18 mouse cellular contexts compared by ENCODE assay signal in genomic region chr13:55733628-55734502, GRCm38 (mm10). TPM values are rescaled to one million over a fixed set of nuclear protein-coding genes. Genes with fewer than 3 reads are reported as not detected.
DNase-seq lines count a peak whose midpoint lies in the region; ATAC-seq lines count a peak whose summit lies in the region.
"Had no signal": no experiment of that assay in that cellular context is flagged by ENCODE, and none has a peak within 500 bp of the region (broad histone marks: within the 10 kb centered on the region; RNA-seq: fewer than 3 reads in every experiment).

No protein-coding gene starts in this region.

- DNase-seq in kidney, postnatal 4 days, result no peak
- DNase-seq in urinary bladder, postnatal 36 days (ENCODE audit: low spot score in 2 of 2), result peak; percentile 30 to 36
- no peak for DNase-seq in urinary bladder, postnatal 4 days (ENCODE audit: low spot score in 2 of 2)
- DNase-seq in lung, postnatal 14 days, result peak; percentile 17
- DNase-seq in layer of hippocampus, postnatal 36 days, result no peak
- DNase-seq in retina, postnatal 1 day, result no peak
- DNase-seq in frontal cortex, postnatal 36 days (ENCODE audit: low spot score in 2 of 2), result no peak
- DNase-seq: cerebellum, postnatal 14 days; heart, postnatal 4 days; layer of hippocampus, adult 9-11 months; lung, embryonic 14.5 days; thymus, postnatal 4 days had no signal

- H3K4me1 ChIP-seq in kidney, embryonic 16.5 days (ENCODE audit: insufficient read depth, low read length), result no peaks in the 10 kb centered on the region
- H3K4me1 ChIP-seq: heart, embryonic 12.5 days; kidney, embryonic 15.5 days; midbrain, embryonic 12.5 days had no signal

- no peak for ATAC-seq in kidney, embryonic 16.5 days (ENCODE audit: low FRiP score, low TSS enrichment)

- no peaks in the 10 kb centered on the region for H3K27me3 ChIP-seq in kidney, embryonic 16.5 days (ENCODE audit: insufficient read depth, low read length)
- H3K27me3 ChIP-seq: CH12.LX; heart, embryonic 12.5 days; kidney, embryonic 15.5 days; midbrain, embryonic 12.5 days had no signal

- no peak overlapping the region for H3K4me3 ChIP-seq in kidney, embryonic 16.5 days (ENCODE audit: low read length)
- H3K4me3 ChIP-seq: heart, embryonic 12.5 days; kidney, embryonic 15.5 days; midbrain, embryonic 12.5 days had no signal

- H3K9ac ChIP-seq in kidney, embryonic 16.5 days (replicated peaks; ENCODE audit: low read length), result 0 out of 2 replicates have a peak overlapping the region, but pooled peaks have one; percentile 40
- H3K9ac ChIP-seq: heart, embryonic 12.5 days; kidney, embryonic 15.5 days; lung, embryonic 14.5 days; midbrain, embryonic 12.5 days had no signal

- H3K36me3 ChIP-seq in kidney, embryonic 16.5 days (ENCODE audit: insufficient read depth, low read length), result 0 out of 2 replicates have a peak, but pooled peaks cover 2% of the 10 kb centered on the region
- H3K36me3 ChIP-seq: kidney, embryonic 15.5 days; midbrain, embryonic 12.5 days had no signal

- H3K4me2 ChIP-seq in kidney, embryonic 16.5 days (replicated peaks; ENCODE audit: low read depth, low read length), result no peak overlapping the region
- H3K4me2 ChIP-seq: heart, embryonic 12.5 days; kidney, embryonic 15.5 days; lung, embryonic 14.5 days; midbrain, embryonic 12.5 days had no signal

- 54% methylated on average over 22 of the region's 22 CpGs for WGBS in kidney, embryonic 16.5 days

- H3K27ac ChIP-seq in kidney, embryonic 16.5 days (ENCODE audit: low read length), result no peak overlapping the region
- H3K27ac ChIP-seq: kidney, embryonic 15.5 days; midbrain, embryonic 12.5 days had no signal

- H3K9me3 ChIP-seq in kidney, embryonic 16.5 days (ENCODE audit: low read length), result no peaks in the 10 kb centered on the region; the same call in 1 of the 2 replicates
- H3K9me3 ChIP-seq: heart, embryonic 12.5 days; kidney, embryonic 15.5 days; midbrain, embryonic 12.5 days had no signal

RNA-seq across cellular contexts. Expression of gene Pcbd2, which starts 6.7 kb away (rescaled TPM):
- polyA plus RNA-seq in kidney, embryonic 16.5 days (2015; fragmentation: Nextera tagmentation; extraction: Ambion mirVana), result 52.5 and 52.7 TPM in 2 replicates
- total RNA-seq in layer of hippocampus, postnatal 36 days (2021), result 10 to 100 TPM; 32.5 to 35.4 TPM

RNA-seq across cellular contexts. Expression of gene Txndc15, which starts 19.4 kb away (rescaled TPM):
- polyA plus RNA-seq in kidney, embryonic 16.5 days (2015; fragmentation: Nextera tagmentation; extraction: Ambion mirVana), result 97.2 and 99.7 TPM in 2 replicates
- total RNA-seq in layer of hippocampus, postnatal 36 days (2021), result 10 to 100 TPM; 74.8 to 78.1 TPM

RNA-seq across cellular contexts. Expression of gene B230219D22Rik, which starts 40.9 kb away (rescaled TPM):
- polyA plus RNA-seq in kidney, embryonic 16.5 days (2015; fragmentation: Nextera tagmentation; extraction: Ambion mirVana), result 55.2 and 62.2 TPM in 2 replicates
- 10 to 100 TPM; 80.7 to 84.1 TPM for total RNA-seq in layer of hippocampus, postnatal 36 days (2021)

RNA-seq across cellular contexts. Expression of gene Catsper3, which starts 50.5 kb away (rescaled TPM):
- polyA plus RNA-seq in kidney, embryonic 16.5 days (2015; fragmentation: Nextera tagmentation; extraction: Ambion mirVana), result 0.16 and 0.18 TPM in 2 replicates
- total RNA-seq in layer of hippocampus, postnatal 36 days (2021), result under 1 TPM in 1 of 2 experiments, not detected in 1; 0.38 TPM
- total RNA-seq: CH12.LX had no signal
- polyA plus RNA-seq: embryonic facial prominence, embryonic 11.5 days; heart, embryonic 12.5 days; kidney, embryonic 15.5 days had no signal

Comparison
In these comparisons a context has a peak if more than half of its experiments do, and no peak if none do; other contexts are left out.
1. DNase-seq: peak in urinary bladder, postnatal 36 days (2 of 2) and lung, postnatal 14 days (single experiment); none in kidney, postnatal 4 days (0 of 2), urinary bladder, postnatal 4 days (0 of 2), layer of hippocampus, postnatal 36 days (0 of 2), retina, postnatal 1 day (single experiment) and frontal cortex, postnatal 36 days (0 of 2).